Mouse (Mus musculus) left cerebral cortex, postnatal 14 days (tissue): Measurements from ENCODE around the gene Plch1. TPM values are rescaled to one million over a fixed set of nuclear protein-coding genes. Genes with fewer than 3 reads are reported as not detected.
A peak's percentile ranks its signal among the peaks of the same experiment; 100 is the strongest.

Experiments
- DNase-seq, 2 experiments: peaks; one replicate each; pipeline ENCODE4 v3.0.0; 2021 to 2022; ENCODE audit warnings: low spot score in 2 of 2, mixed read lengths in 1 of 2
- intact Hi-C: fragments of 180-260 bp; cut with DNase I; formaldehyde crosslinking; loops from one replicate; pipeline ENCODE4 v1.15.1; 2025
- total RNA-seq, 2 experiments: library from RNA; stranded (reverse); gene quantifications; 2 replicates each; pipeline ENCODE4 v1.2.3; 2021

Plch1 gene
- total RNA-seq, 2 experiments from 2014 or later = 6.0 to 8.4 TPM

DNA sequence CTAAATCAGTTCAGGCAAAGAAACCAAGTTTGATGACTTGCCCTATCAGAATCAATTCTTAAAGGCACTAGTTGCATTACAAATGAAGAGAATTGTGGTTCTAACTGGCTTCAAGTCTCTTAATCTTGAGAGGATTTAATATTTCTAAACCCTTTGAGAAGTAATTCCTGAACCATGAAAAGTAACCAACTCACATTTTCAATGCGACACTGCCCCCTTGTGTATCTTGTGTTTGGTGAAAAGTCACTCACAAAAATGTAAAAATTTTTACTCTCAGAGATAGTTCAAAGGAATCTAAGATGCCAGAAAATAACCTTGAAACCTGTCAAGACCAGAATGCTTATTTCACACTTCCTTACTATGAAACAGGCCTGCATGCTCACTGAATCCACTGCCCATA lies 31.0 kb downstream of the Plch1 start:
- intact Hi-C loops = loop anchor here (2.0 to 10.0 kb wide), 4 partner anchors 296 to 1343 kb away; no protein-coding TSS in a partner anchor
- DNase-seq = peak; percentile 65 to 76

DNA sequence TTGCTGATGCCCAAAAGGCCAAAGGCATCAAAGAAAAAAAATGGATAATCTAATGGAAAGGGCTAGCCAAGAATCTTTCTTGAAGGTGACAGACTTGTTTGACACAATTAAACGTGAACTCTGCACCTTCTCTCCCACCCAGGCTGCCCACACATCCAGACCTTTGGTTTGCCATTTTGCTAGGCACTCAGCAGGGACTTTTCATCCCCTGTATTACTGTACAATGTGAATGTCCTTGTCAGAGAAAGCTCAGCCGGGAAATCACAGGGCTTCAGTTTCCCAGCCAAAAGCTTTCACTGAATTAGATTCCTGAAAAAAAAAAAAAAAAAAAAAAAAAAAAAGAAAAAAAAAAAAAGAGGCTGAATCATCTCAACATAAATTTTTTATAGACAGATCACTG lies 34.2 kb downstream of the Plch1 start:
- intact Hi-C loops = loop anchor here (5.0 to 10.0 kb wide), 3 partner anchors 293 to 1340 kb away; no protein-coding TSS in a partner anchor
- peak in 1 of 2 experiments; percentile 9 for DNase-seq

DNA sequence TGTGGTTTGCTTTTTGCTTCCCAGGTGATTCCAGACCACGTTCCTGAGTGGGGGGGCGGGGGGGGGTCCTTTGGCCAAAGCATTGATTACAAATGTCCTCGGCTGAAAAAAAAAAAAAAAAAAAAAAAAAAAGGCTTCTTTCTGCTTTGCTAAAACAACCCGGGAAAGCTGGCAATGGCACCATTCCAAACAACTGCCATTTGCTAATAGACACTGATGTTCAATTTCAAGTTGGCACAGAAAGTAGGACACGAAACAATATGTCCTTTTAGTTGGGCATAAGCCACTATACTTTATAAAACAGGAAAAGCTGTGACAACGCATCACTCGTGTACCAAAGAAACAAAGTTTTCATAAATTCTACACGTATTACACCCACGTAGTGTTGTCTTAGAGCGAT lies 36.6 kb downstream of the Plch1 start:
- DNase-seq = peak; percentile 10 to 15
- intact Hi-C loops = loop anchor here (10.0 kb wide), 1 partner anchor 1338 kb away; no protein-coding TSS in a partner anchor

DNA sequence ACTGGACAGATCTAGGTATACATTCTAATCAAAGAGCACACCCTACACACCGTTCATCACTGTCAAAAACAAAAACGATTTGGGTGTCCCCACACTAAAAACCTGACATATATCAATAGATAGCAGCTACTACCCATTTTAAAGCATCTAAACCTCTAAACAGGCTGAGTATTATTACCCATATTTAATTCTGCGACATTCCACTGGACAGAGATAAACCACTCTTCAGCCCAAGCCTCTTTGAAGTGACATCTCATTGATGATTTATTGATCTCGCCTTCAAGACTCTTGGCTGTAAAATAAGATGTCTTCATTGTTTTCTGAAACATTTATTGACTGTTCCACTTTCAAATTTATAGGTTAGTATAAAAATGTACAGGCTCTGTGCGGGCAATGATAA lies 46.4 kb downstream of the Plch1 start:
- intact Hi-C loops = no loop called here
- no peak for DNase-seq

DNA sequence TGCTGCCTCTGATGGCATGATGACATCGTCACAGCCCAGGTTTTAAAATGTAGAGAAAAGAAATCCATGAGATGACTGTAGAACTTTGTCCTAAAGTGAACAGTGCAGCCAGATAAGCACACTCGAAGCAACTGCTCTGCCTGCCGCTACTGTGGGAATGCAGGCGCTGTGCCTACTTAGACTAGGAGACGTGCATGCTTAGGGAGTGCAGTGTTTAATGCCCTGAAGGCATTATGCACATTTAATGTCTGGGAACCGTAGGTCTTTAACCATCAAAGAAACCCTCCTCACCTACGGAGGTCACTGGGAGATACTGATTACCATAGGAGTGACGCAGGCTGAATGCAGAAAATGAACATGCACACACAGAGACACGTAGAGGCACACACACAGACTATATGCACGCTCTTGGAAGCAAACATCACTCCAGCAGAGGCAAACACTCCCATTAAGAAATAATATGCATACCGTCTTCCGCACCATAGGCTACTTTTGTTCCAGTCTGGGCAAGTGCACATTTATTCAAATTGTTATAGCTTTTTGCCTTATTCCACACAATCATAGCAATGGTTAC lies 48.1 kb downstream of the Plch1 start:
- DNase-seq = peak; percentile 9 to 26
- intact Hi-C loops = no loop called here

DNA sequence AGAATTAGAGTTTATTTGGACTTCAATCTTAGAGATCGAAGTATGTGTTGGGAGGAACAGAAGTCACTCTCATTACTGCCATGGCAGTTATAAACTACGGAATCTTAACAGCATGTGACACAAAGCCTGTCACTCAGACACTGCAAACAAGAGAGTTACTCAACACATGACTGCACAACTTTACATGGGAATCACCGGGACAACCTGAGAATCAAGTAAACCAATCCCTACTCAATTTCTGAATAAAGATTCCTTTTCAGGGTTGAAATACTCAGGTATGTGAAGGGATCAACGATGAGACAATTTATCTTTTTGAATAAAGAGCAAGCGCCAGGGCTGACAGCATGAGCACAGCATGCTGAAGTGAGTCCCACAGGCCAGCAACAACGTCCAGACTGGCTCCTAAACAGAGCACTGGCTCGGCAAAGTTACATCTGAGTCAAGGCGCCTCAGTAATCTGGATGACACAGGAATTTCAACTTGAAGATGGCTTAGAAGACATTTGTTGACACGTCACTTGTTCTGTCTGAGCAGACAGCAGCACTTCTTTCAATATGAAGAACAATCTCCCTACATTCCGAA lies 49.4 kb downstream of the Plch1 start:
- intact Hi-C loops = no loop called here

DNA sequence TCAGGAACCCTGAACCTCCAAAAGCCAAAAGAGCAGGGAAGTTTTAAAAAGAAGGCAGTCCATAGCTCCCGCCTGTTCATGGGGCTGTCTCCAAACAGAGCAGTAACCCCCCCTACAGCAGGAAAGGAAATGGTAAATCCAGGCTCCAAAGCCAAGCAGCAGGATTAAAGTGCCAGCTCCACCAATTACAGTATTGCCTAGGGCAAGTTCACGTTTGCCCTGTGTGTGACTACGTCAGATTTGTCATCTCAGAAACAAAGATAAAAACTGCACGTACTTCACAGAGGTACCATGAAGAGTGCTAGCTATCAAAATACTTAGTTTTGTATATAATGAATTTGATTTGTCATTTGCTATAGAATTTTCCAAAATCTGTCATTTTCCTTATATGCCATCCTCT lies 55.1 kb downstream of the Plch1 start:
- no peak for DNase-seq
- intact Hi-C loops = no loop called here

More for the DNA sequence above, 49.4 kb downstream of the Plch1 start:
- no peak for DNase-seq

DNA sequence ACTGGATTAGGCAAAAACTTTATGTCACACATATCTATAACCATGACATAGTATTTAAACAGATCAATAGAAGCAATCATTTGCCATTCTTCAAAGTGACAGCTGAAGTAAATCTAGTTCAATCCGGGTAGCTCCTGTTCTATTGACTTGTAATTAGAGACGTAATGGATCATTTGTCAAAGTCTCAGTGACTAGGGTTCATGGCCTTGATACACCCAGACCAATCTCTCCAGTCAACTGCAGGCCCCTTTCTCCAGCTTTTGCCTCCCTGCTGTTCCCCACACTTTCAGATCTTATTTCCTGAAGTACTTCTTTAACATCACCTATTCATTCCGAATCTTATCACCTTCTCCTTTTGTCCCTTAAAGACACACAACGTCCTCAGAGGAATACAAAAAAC lies 56.8 kb downstream of the Plch1 start:
- no peak for DNase-seq
- intact Hi-C loops = no loop called here

DNA sequence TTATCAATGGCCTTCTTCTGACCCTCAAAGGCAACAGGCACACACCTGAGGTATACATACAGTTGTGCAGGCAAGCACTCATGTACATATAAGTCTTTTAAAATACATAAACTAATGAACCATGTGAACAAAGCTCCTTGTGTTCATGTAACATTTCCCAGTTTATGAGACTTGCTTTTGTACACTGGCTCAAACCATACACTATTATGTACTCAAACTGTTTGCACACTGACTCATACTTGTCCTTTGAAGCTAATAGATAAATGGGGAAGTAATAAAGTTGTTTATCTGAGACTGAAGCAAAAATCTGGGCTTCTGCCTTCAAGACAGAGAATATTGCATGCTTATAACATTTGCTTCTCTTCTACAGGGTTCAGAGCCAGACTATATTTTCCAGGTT lies 61.5 kb downstream of the Plch1 start:
- no peak for DNase-seq
- intact Hi-C loops = no loop called here

DNA sequence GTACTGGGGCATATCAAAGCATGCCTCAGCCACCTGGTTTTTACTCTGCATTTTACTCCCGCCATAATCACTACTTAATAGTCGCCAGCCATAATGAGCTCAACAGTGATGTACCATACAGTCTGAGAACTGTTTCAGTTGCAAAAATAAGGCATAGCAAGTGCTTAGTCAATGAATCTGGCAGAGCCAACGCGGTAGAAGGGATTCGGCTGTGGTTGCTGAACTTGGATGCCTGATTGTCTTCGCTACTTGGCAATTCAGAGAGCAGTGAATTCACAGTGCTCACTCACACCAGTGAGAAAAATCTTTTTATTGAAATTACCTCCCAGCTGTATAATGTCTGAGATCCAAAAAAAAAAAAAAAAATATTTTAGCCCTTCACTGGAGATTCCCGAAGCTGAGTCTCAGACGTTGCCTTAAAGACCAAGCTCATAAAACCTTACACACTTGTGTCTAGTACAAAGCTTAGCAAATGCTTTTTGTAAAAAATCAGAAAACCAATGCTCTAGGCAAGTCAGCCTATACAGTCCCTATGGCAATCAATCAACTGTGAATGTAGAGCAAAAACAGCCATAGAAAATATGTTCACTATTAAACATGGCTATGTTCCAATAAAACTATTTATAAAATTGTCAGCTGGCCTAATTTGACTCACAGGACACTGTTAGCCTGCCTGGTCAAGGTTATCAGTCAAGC lies 62.2 kb downstream of the Plch1 start:
- peak in 1 of 2 experiments; percentile 5 for DNase-seq
- intact Hi-C loops = no loop called here

DNA sequence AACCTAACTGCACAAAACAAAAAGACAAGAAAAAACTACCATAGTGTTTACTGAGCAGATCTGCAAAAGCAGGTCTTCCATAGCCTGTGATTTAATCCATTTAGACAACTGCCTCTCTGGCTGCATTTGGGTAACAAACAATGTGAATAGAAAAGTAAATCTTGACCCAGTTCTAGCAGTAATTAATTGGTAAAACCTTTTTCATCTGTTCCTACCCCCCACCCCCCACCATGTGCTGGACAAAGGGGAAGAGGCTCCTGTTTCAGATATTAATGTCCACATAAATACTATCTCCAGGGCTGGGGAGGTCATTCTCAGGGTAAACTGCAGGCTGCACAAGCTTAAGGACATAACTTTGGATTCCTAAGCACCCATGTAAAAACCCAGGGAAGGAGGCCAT lies 63.5 kb downstream of the Plch1 start:
- no peak for DNase-seq
- intact Hi-C loops = no loop called here

DNA sequence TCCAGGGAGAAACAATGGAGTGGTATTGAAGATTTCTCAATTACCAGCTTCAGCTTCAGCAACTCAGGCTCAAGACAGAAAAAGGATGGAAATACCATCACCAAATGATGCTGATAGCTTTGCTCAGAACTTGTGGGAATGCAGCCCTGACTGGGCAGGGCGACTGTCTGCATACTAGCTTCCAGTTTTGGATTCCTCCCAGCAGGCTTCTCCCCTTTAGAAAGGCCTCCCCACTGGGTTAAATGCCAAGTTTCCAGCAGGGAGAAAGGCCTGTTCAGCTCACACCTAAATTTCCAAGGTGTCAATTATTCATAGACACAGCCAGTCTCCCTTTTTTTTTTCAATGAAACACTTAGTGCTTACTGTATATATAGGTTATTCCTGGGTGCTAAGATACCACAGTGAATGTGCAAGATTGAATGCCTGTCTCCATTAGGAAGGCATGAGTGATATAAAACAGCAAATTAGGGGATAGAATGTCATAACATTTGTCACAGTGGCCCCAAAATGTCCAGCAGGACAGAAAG lies 75.3 kb downstream of the Plch1 start:
- intact Hi-C loops = no loop called here
- DNase-seq = peak in 1 of 2 experiments; percentile 7

DNA sequence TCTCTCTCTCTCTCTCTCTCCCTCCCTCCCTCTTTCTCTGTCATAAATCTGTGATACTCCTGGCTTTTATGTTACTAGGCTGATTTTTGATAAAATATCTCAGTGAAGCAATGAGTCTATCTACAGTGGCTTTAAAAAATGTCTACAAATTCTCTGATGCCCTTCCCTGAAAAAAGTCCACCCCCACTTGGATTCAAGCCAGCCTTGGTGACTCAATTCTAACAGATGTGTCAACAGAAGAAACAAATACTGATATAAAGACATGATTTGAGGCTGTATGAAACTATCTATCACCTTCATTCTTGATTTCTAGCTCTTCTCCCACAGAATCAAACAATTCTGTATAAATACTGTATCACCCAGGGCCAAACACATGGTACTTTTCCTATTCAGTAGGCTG lies 76.6 kb downstream of the Plch1 start:
- DNase-seq = peak; percentile 6 to 17
- intact Hi-C loops = no loop called here

DNA sequence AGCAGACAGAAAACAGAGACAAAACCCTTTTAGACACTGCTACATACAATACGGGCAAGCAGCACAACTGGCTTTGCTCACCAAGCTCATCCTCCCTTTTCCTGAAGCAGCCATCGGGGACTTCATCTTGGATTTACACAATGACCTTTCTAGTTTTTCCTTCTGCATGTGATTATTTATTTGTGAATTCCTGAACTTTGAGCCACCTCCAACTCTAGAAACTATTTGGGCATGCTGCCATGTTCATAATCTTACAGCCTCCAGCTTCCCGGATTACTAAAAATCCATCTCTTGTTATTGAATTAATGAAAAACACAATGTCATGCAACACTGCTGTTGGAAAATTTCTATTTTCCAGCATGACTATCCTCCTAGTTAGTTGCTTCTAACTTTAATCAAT lies 84.1 kb downstream of the Plch1 start:
- intact Hi-C loops = no loop called here
- no peak for DNase-seq

DNA sequence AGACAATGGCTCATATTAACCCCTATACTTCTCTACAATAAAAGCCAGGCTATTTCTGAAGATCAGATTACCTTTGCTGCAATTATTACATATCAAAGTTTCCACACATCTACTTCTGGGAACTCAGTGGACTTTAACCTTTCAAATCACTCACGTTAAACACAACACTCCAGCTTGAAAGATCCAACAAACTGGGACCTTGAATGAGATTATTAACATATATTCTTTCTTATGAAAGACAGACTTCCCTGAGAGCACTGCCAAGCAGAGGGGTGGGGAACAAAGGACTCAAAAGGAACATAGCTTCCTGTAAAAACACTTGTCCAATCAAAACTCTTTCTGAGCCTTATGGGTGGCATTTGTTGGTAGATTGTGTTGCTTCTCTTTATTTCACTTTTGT lies 85.1 kb downstream of the Plch1 start:
- DNase-seq = no peak
- intact Hi-C loops = no loop called here

DNA sequence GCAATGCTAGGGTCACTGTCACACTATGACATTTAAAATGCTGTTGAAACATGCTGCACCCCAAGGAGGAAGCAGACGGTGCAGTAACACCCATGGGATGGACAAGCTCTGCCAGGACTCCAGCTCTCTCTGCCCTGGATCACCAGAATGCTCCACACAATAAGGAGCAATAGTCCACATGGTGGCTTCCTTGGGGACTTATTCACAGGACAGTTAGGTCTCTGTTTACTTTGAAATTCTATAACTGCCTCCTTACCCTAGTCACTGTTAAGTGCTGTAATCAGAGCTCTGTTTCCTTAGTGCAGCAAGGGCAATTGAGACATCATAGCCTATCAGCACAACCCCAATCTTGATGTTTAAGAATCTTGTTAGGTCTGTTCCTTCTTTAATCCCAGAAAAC lies 92.4 kb downstream of the Plch1 start:
- no peak for DNase-seq

DNA sequence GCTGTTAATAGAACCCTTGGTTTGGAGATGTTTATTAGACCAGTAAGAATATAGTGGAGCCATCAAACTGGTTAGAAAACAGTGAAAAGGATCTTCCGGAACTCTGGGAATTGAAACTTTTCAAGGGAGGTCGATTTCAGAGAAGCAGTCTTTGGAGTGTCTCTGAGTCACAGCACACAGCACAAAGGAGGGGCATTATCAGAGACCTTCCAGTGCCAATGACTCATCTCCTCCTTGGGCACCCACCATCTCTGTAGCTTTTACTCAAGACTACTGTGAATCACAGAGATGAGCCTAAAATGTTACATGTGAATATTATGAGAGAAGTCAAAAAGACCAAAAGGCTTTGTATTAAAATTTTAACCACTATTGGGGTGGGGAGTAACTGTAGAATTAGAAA lies 93.8 kb downstream of the Plch1 start:
- intact Hi-C loops = no loop called here

More for the DNA sequence above, 92.4 kb downstream of the Plch1 start:
- intact Hi-C loops = no loop called here

DNA sequence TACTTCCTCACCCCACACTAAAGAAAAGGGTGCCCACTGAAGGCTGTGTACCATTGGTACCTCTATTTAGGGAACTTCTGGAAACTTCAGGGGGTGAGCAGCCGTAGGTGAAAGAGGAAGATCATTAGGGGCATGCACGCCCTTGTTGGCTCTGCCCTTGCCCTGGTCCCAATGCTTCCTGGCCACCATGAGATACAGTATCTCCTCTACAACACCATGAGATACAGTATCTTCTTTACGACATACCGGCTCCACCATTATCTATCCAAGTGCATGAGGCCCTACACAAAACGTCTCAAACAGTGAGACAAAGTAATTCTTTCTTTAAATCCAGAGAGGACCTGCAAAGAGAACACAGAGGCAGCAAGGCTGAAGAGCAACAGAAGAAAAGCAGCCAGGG lies 98.6 kb downstream of the Plch1 start:
- intact Hi-C loops = no loop called here
- DNase-seq = no peak

More for the DNA sequence above, 93.8 kb downstream of the Plch1 start:
- DNase-seq = no peak

DNA sequence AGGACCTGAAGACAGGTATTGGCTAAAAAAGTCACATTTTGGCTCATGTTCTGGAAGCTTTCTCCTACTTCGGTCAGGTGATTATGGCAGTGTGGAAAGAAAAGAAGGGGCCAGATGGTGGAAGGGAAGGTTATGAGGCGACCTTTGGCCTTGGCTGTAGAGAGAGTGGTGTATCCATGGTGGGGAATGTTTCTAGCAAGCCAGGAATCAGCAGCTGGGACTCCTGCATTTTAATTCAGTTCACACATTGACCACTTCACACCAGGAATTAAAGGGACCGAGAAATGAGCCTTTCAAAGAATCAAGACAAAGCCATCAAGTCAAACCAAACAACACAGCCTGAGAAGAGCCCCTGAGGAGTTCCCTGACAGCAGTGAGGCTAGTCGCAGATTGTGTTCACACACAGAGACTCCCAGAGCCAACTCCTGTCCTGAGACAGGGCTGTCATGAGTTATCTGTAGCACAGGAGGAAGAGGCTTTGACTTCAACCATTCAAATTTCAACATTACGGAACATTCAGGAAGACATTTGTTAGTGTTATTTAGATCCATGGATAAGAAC lies 112.4 kb downstream of the Plch1 start:
- DNase-seq = no peak
- intact Hi-C loops = no loop called here

DNA sequence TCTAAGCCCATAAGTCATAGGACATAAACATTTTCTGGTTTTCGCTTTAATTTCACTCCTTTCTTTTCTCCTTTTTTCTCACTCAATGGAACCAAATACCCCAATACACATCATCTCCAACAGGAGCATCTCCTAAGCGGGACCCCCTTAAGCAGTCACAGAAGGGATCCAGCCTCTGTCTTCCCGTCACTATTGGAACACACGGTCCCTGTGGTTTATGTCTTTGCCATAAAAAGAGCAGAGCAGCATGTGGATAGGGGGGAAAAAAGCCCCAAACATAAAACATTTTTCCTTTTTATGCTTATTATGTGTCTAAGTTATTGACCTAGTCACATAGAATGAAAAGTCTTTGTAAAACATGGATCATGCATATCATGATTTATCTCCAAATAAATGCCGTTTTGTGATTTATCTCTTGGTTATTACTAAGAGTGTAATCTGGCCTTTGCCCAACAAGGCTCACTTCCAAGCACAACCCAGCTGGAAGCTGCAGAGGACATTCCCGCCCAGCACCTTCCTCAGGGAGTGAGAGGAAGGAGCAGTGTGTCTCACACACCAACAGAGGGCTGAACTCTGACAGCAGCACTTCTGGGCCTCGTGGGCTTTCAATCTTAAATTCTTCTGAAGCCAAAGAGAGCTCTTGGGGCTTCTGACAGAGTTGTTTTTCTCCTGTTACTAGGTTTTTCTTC lies 126.5 kb downstream of the Plch1 start:
- intact Hi-C loops = no loop called here
- no peak for DNase-seq
